10 mouse cellular contexts compared by ENCODE assay signal in genomic region chr11:109608976-109609625, GRCm38 (mm10). TPM values are rescaled to one million over a fixed set of nuclear protein-coding genes. Genes with fewer than 3 reads are reported as not detected.
DNase-seq lines count a peak whose midpoint lies in the region; ATAC-seq lines count a peak whose summit lies in the region.
"Had no signal": no experiment of that assay in that cellular context is flagged by ENCODE, and none has a peak within 500 bp of the region (broad histone marks: within the 10 kb centered on the region; RNA-seq: fewer than 3 reads in every experiment).

No protein-coding gene starts in this region.

- H3K9me3 ChIP-seq in hindbrain, embryonic 13.5 days = no peaks in the 10 kb centered on the region
- no peaks in the 10 kb centered on the region for H3K9me3 ChIP-seq in hindbrain, embryonic 10.5 days
- no peaks in the 10 kb centered on the region for H3K9me3 ChIP-seq in embryonic facial prominence, embryonic 14.5 days (ENCODE audit: control insufficient read depth, low read length)
- no peaks in the 10 kb centered on the region for H3K9me3 ChIP-seq in liver, embryonic 12.5 days (replicated peaks)
- H3K9me3 ChIP-seq: intestine, embryonic 15.5 days had no signal

- 0 out of 2 replicates have a peak overlapping the region, but pooled peaks have one; percentile 86 for H3K4me2 ChIP-seq in hindbrain, embryonic 13.5 days
- H3K4me2 ChIP-seq in embryonic facial prominence, embryonic 14.5 days (ENCODE audit: low read depth, low read length) = peak overlapping the region; percentile 64
- H3K4me2 ChIP-seq in liver, embryonic 12.5 days = peak overlapping the region; percentile 88

- peaks cover 10% of the 10 kb centered on the region; the same call in 1 of the 2 replicates for H3K27me3 ChIP-seq in hindbrain, embryonic 13.5 days
- peaks cover 8% of the 10 kb centered on the region for H3K27me3 ChIP-seq in hindbrain, embryonic 10.5 days (ENCODE audit: insufficient read depth, poor library complexity, severe bottlenecking)
- H3K27me3 ChIP-seq in embryonic facial prominence, embryonic 14.5 days (replicated peaks; ENCODE audit: control insufficient read depth, insufficient read depth, low read length) = no peaks in the 10 kb centered on the region
- H3K27me3 ChIP-seq in liver, embryonic 12.5 days (replicated peaks) = no peaks in the 10 kb centered on the region
- H3K27me3 ChIP-seq: intestine, embryonic 15.5 days had no signal

- H3K9ac ChIP-seq in hindbrain, embryonic 13.5 days = no peak overlapping the region
- no peak overlapping the region for H3K9ac ChIP-seq in embryonic facial prominence, embryonic 14.5 days (ENCODE audit: low read depth, low read length)
- H3K9ac ChIP-seq in liver, embryonic 12.5 days = peak overlapping the region; percentile 85
- H3K9ac ChIP-seq: intestine, embryonic 15.5 days had no signal

- DNase-seq in hindbrain, embryonic 10.5 days (ENCODE audit: low spot score) = no peak
- peak; percentile 6 for DNase-seq in NIH3T3 (ENCODE audit: low read depth)
- no peak for DNase-seq in embryonic facial prominence, embryonic 14.5 days (ENCODE audit: low spot score)
- DNase-seq in right cerebral cortex, adult 2 months (ENCODE audit: low spot score in 2 of 2) = no peak
- DNase-seq: cerebellum, adult 9-11 months; thymus, postnatal 14 days had no signal

- H3K27ac ChIP-seq in hindbrain, embryonic 13.5 days = no peak overlapping the region
- H3K27ac ChIP-seq in hindbrain, embryonic 10.5 days = no peak overlapping the region
- no peak overlapping the region for H3K27ac ChIP-seq in embryonic facial prominence, embryonic 14.5 days (replicated peaks; ENCODE audit: low read depth, low read length)
- H3K27ac ChIP-seq in liver, embryonic 12.5 days = peak overlapping the region; percentile 99
- H3K27ac ChIP-seq: intestine, embryonic 15.5 days had no signal

- H3K4me3 ChIP-seq in hindbrain, embryonic 13.5 days = no peak overlapping the region
- H3K4me3 ChIP-seq in hindbrain, embryonic 10.5 days = no peak overlapping the region
- peak overlapping the region; percentile 11; the same call in 1 of the 2 replicates for H3K4me3 ChIP-seq in embryonic facial prominence, embryonic 14.5 days (ENCODE audit: low read depth, low read length)
- peak overlapping the region; percentile 77 for H3K4me3 ChIP-seq in liver, embryonic 12.5 days

- H3K4me1 ChIP-seq in hindbrain, embryonic 13.5 days (replicated peaks) = peaks cover 18% of the 10 kb centered on the region
- peaks cover 28% of the 10 kb centered on the region for H3K4me1 ChIP-seq in hindbrain, embryonic 10.5 days (replicated peaks)
- H3K4me1 ChIP-seq in embryonic facial prominence, embryonic 14.5 days (ENCODE audit: control insufficient read depth, insufficient read depth, low read length) = peaks cover 11% of the 10 kb centered on the region
- H3K4me1 ChIP-seq in liver, embryonic 12.5 days = peaks cover 48% of the 10 kb centered on the region

- no peaks in the 10 kb centered on the region for H3K36me3 ChIP-seq in hindbrain, embryonic 13.5 days
- no peaks in the 10 kb centered on the region for H3K36me3 ChIP-seq in hindbrain, embryonic 10.5 days
- H3K36me3 ChIP-seq in embryonic facial prominence, embryonic 14.5 days (ENCODE audit: control insufficient read depth, insufficient read depth, low read length) = no peaks in the 10 kb centered on the region
- H3K36me3 ChIP-seq in liver, embryonic 12.5 days = peaks cover 20% of the 10 kb centered on the region
- H3K36me3 ChIP-seq: intestine, embryonic 15.5 days had no signal

- WGBS in hindbrain, embryonic 13.5 days = 77% methylated on average over 6 of the region's 6 CpGs
- 80% methylated on average over 6 of the region's 6 CpGs for WGBS in hindbrain, embryonic 10.5 days
- 64% methylated on average over 6 of the region's 6 CpGs for WGBS in embryonic facial prominence, embryonic 14.5 days
- 50% methylated on average over 6 of the region's 6 CpGs for WGBS in liver, embryonic 12.5 days (ENCODE audit: insufficient replicate concordance)

- ATAC-seq in hindbrain, embryonic 13.5 days (ENCODE audit: low FRiP score) = no peak
- ATAC-seq in embryonic facial prominence, embryonic 14.5 days (ENCODE audit: low read depth) = no peak
- ATAC-seq in liver, embryonic 12.5 days = no peak
- ATAC-seq in inflammation-experienced regulatory T-cells, adult 6 months = no peak
- ATAC-seq: intestine, embryonic 15.5 days had no signal

RNA-seq across cellular contexts. Expression of gene Wipi1, which starts 2.7 kb away (rescaled TPM):
- polyA plus RNA-seq in hindbrain, embryonic 13.5 days (2015; fragmentation: Nextera tagmentation; extraction: Ambion mirVana) = 17.8 and 18.2 TPM in 2 replicates
- polyA plus RNA-seq in hindbrain, embryonic 10.5 days (2016; fragmentation: Nextera tagmentation; extraction: Ambion mirVana) = 16.0 and 16.2 TPM in 2 replicates
- polyA plus RNA-seq in embryonic facial prominence, embryonic 14.5 days (2014; fragmentation: Nextera tagmentation; extraction: Ambion mirVana) = 36.1 and 37.8 TPM in 2 replicates
- polyA plus RNA-seq in liver, embryonic 12.5 days (2016; fragmentation: Nextera tagmentation; extraction: Ambion mirVana) = 31.7 and 33.5 TPM in 2 replicates
- under 1 TPM; 0.16 to 0.34 (median 0.16) TPM for polyA plus RNA-seq in inflammation-experienced regulatory T-cells, adult 6 months (2017; shearing (Covaris generic))

RNA-seq across cellular contexts. Expression of gene Prkar1a, which starts 40.1 kb away (rescaled TPM):
- 473 and 491 TPM in 2 replicates for polyA plus RNA-seq in hindbrain, embryonic 13.5 days (2015; fragmentation: Nextera tagmentation; extraction: Ambion mirVana)
- polyA plus RNA-seq in hindbrain, embryonic 10.5 days (2016; fragmentation: Nextera tagmentation; extraction: Ambion mirVana) = 313 and 331 TPM in 2 replicates
- polyA plus RNA-seq in embryonic facial prominence, embryonic 14.5 days (2014; fragmentation: Nextera tagmentation; extraction: Ambion mirVana) = 432 and 435 TPM in 2 replicates
- 165 and 171 TPM in 2 replicates for polyA plus RNA-seq in liver, embryonic 12.5 days (2016; fragmentation: Nextera tagmentation; extraction: Ambion mirVana)
- polyA plus RNA-seq in inflammation-experienced regulatory T-cells, adult 6 months (2017; shearing (Covaris generic)) = 100 to 1,000 TPM; 403 to 748 (median 453) TPM

Comparison
In these comparisons a context has a peak if more than half of its experiments do, and no peak if none do; other contexts are left out.
1. H3K4me3 ChIP-seq: peak in embryonic facial prominence, embryonic 14.5 days (single experiment) and liver, embryonic 12.5 days (single experiment); none in hindbrain, embryonic 13.5 days (single experiment) and hindbrain, embryonic 10.5 days (single experiment).
2. RNA of gene Wipi1, which starts 2.7 kb away (polyA plus RNA-seq): 36.1 to 37.8 TPM in embryonic facial prominence, embryonic 14.5 days, 31.7 to 33.5 TPM in liver, embryonic 12.5 days, 17.8 to 18.2 TPM in hindbrain, embryonic 13.5 days and 16.0 to 16.2 TPM in hindbrain, embryonic 10.5 days; 0.16 to 0.34 TPM in inflammation-experienced regulatory T-cells, adult 6 months; every median in the first group is over 10 times any median in the second.
3. Peak in every context shown above with its lines, with median percentiles within 50 percentile points of each other: H3K4me2 ChIP-seq.